Mouse (Mus musculus): ENCODE measurements at regions not wholly inside any gene's neighbourhood (a gene's known extent, or its start where the extent isn't known, plus 50 kb on each side); places are given as distances from the start of the nearest gene placed in this dataset.

DNA sequence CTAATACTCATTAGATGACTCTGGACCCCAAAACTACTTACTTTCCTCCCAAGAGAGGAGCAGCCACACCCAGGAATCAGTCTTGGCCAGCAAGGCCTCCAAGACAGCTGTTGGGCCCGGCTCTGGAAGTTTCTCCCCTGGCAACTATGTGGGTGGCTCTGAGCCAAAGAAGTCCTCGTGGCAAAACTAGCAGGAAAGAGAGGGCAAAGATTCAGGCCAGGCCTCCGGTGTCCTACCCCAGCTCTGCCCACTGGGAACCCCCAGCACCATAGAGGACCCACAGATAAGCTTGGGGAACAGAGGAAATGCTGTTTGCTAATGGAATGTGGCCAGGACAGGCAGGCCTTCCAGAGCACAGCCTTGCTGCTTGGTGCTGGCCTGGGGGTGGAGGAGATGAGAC is 51.9 kb upstream of the Kdm8 start:
- no peak for TF ChIP-seq CTCF (IDR thresholded peaks at IDR 0.05; ENCODE audit: control insufficient read depth, insufficient read depth, insufficient read length)
- no peak for TF ChIP-seq CEBPB (IDR thresholded peaks at IDR 0.05; ENCODE audit: low read depth)
- TF ChIP-seq MYOD1 (IDR thresholded peaks at IDR 0.05; ENCODE audit: control insufficient read depth, insufficient read length, low read depth) = no peak
- no peak for TF ChIP-seq MAX (IDR thresholded peaks at IDR 0.05)
- no peak for TF ChIP-seq USF1 (IDR thresholded peaks at IDR 0.05; ENCODE audit: low read depth)

Data from C2C12 (cell line).